Mouse (Mus musculus) myocyte (in vitro differentiated cells): ENCODE results near the gene Usp46.

Source experiments
- MAX ChIP-seq: IDR thresholded peaks from one replicate; pipeline ENCODE4 v1.6.1; 2011; ENCODE audit warnings: low read depth, mild to moderate bottlenecking, control low read depth
- MYOG ChIP-seq, 3 experiments: IDR thresholded peaks; one replicate each; pipeline ENCODE4 v1.6.1; 2011; ENCODE audit warnings: control low read depth in 2 of 3, low read depth in 2 of 3, mild to moderate bottlenecking in 2 of 3; ENCODE audit not compliant: insufficient read length in 2 of 3, control insufficient read depth in 1 of 3, insufficient read depth in 1 of 3
- POLR2A ChIP-seq: IDR thresholded peaks from one replicate; pipeline ENCODE4 v1.6.1; 2011; ENCODE audit warnings: low read depth, mild to moderate bottlenecking, control low read depth, moderate library complexity; ENCODE audit not compliant: insufficient read length

DNA sequence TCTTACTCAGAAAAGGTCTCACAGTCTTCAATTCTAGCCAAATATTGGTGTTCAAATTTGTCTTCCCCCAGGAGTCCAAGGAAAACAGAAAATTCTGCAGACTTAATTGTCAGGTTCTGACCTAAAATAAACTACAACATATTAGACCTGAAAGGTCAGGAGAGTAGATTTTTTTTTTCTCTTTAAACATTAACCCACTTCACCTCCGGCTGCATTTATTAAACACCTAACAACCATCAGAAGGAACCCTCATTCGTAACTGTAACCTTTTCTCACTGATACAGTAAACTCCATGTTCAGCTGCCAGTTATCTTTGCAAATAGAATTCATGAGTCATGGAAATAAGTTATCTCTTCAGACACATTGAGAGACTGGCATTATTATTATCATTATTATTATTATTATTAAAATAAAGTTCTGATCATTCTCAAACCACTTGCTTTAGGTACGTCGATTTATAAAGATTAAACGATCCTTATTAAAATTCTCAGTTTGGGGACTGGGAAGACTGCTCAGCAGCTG lies 4.9 kb downstream of the Usp46 start:
- TF ChIP-seq POLR2A (no peak), MAX (no peak), MYOG (IDR thresholded peaks at IDR 0.05; ENCODE audit: control insufficient read depth in 1 of 3, insufficient read depth in 1 of 3, insufficient read length in 2 of 3, low read depth in 2 of 3) (no peak)
